Mouse (Mus musculus) ES-Bruce4 (cell line): Measurements from ENCODE around the gene Cep164. TPM values are rescaled to one million over a fixed set of nuclear protein-coding genes. Genes with fewer than 3 reads are reported as not detected.

ENCODE experiments used
- H3K27ac ChIP-seq: 2 replicates; pipeline ENCODE4 v1.5.1; 2012; ENCODE audit warnings: low read length, inconsistent platforms; ENCODE audit not compliant: insufficient read depth
- H3K27me3 ChIP-seq: 2 replicates; pipeline ENCODE4 v1.6.1; 2012; ENCODE audit warnings: mild to moderate bottlenecking, low read length, inconsistent platforms; ENCODE audit not compliant: control insufficient read depth, poor library complexity, insufficient read depth, severe bottlenecking
- H3K36me3 ChIP-seq: 2 replicates; pipeline ENCODE4 v1.6.1; 2012; ENCODE audit warnings: inconsistent platforms, mild to moderate bottlenecking, low read length, moderate library complexity; ENCODE audit not compliant: control insufficient read depth, poor library complexity, insufficient read depth, severe bottlenecking
- H3K4me1 ChIP-seq: one replicate; pipeline ENCODE4 v1.8.1; 2011; ENCODE audit warnings: low read length; ENCODE audit not compliant: control insufficient read depth, insufficient read depth
- H3K4me3 ChIP-seq: 2 replicates; pipeline ENCODE4 v1.5.1; 2011; ENCODE audit warnings: low read depth, mild to moderate bottlenecking, low read length
- H3K9ac ChIP-seq: 2 replicates; pipeline ENCODE4 v1.6.1; 2012; ENCODE audit warnings: low read depth, mild to moderate bottlenecking, inconsistent platforms; ENCODE audit not compliant: poor library complexity, severe bottlenecking
- H3K9me3 ChIP-seq: replicated peaks from 2 replicates; pipeline ENCODE4 v1.6.1; 2012; ENCODE audit warnings: mild to moderate bottlenecking, low read length, inconsistent platforms; ENCODE audit not compliant: control insufficient read depth, poor library complexity, insufficient read depth, severe bottlenecking
- CTCF ChIP-seq: IDR thresholded peaks from one replicate; pipeline ENCODE4 v1.8.1; 2011; ENCODE audit warnings: low read depth, low read length
- EP300 ChIP-seq: IDR thresholded peaks from 2 replicates; pipeline ENCODE4 v1.6.1; 2011; ENCODE audit warnings: low read depth, low read length; ENCODE audit not compliant: insufficient read depth
- POLR2A ChIP-seq: IDR thresholded peaks from one replicate; pipeline ENCODE4 v1.8.1; 2011; ENCODE audit warnings: low read length; ENCODE audit not compliant: insufficient read depth
- polyA plus RNA-seq: library from polyadenylated mRNA; stranded (reverse); fragments of >200 nt; gene quantifications from 2 replicates; pipeline ENCODE4 v1.2.4, GENCODE M21; 2011; ENCODE audit warnings: low read depth; ENCODE audit not compliant: missing spikeins, insufficient read depth, insufficient read length

The Cep164 gene
- polyA plus RNA-seq, 1 experiment: 33.4 TPM

GRCm38 (mm10) chr9:45731851-45732250 lies 96.6 kb downstream of the Cep164 start:
- Histone ChIP-seq H3K27me3 (no peaks in the 10 kb centered on the region), H3K4me3 (no peak overlapping the region), H3K9me3 (no peaks in the 10 kb centered on the region), H3K9ac (no peak overlapping the region), H3K4me1 (no peaks in the 10 kb centered on the region), H3K27ac (no peak overlapping the region), H3K36me3 (no peaks in the 10 kb centered on the region)
- TF ChIP-seq POLR2A (no peak), EP300 (no peak)

- H3K4me1 ChIP-seq: no peaks in the 10 kb centered on the region
- H3K4me3 ChIP-seq: no peak overlapping the region
- no peaks in the 10 kb centered on the region for H3K9me3 ChIP-seq
- H3K27ac ChIP-seq: no peak overlapping the region
- H3K36me3 ChIP-seq: no peaks in the 10 kb centered on the region
- TF ChIP-seq EP300: no peak
- no peak for TF ChIP-seq CTCF
- TF ChIP-seq POLR2A: no peak
- H3K9ac ChIP-seq: no peak overlapping the region
- no peaks in the 10 kb centered on the region for H3K27me3 ChIP-seq
Measured at GRCm38 (mm10) chr9:45719997-45720396, 108.5 kb downstream of the Cep164 start.

Other genes with a start within 250 kb of the Cep164 start
- 14.3 and 18.8 TPM in 2 replicates for gene Bace1, start 9.9 kb upstream of the Cep164 start, polyA plus RNA-seq
- 9.2 and 9.8 TPM in 2 replicates for gene Pcsk7, start 77.8 kb upstream of the Cep164 start, polyA plus RNA-seq
- 40.5 and 43.0 TPM in 2 replicates for gene Rnf214, start 78.2 kb upstream of the Cep164 start, polyA plus RNA-seq
- gene Tagln, start 107.4 kb upstream of the Cep164 start, polyA plus RNA-seq: 222 and 250 TPM in 2 replicates
- 89.9 and 93.6 TPM in 2 replicates for gene Sidt2, start 126.6 kb upstream of the Cep164 start, polyA plus RNA-seq
- 76.6 and 77.0 TPM in 2 replicates for gene Pafah1b2, start 184.0 kb upstream of the Cep164 start, polyA plus RNA-seq
- gene Sik3, start 184.1 kb upstream of the Cep164 start, polyA plus RNA-seq: 23.2 and 28.1 TPM in 2 replicates